Mouse (Mus musculus): Measurements from ENCODE around the gene Mdk. TPM values are rescaled to one million over a fixed set of nuclear protein-coding genes. Genes with fewer than 3 reads are reported as not detected.

Gene Mdk
- total RNA-seq, 1 experiment from 2014 or later: not detected

GRCm38 (mm10) chr2:91959544-91960410 lies 27.7 kb upstream of the Mdk start:
- ATAC-seq (replicated peaks; ENCODE audit: insufficient number of reproducible peaks, low FRiP score, low TSS enrichment, poor library complexity, severe bottlenecking): no peak

GRCm38 (mm10) chr2:91958701-91959457 lies 26.8 kb upstream of the Mdk start:
- peak; percentile 28; the same call in 1 of the 2 replicates for ATAC-seq (replicated peaks; ENCODE audit: insufficient number of reproducible peaks, low FRiP score, low TSS enrichment, poor library complexity, severe bottlenecking)

- no peak for ATAC-seq (replicated peaks; ENCODE audit: insufficient number of reproducible peaks, low FRiP score, low TSS enrichment, poor library complexity, severe bottlenecking)
These were observed 26.0 kb upstream of the Mdk start for GRCm38 (mm10) chr2:91958049-91958448.

GRCm38 (mm10) chr2:91957096-91957495 lies 25.0 kb upstream of the Mdk start:
- ATAC-seq (replicated peaks; ENCODE audit: insufficient number of reproducible peaks, low FRiP score, low TSS enrichment, poor library complexity, severe bottlenecking): no peak

- no peak for ATAC-seq (replicated peaks; ENCODE audit: insufficient number of reproducible peaks, low FRiP score, low TSS enrichment, poor library complexity, severe bottlenecking)
These were observed 23.8 kb upstream of the Mdk start for GRCm38 (mm10) chr2:91955875-91956274.

GRCm38 (mm10) chr2:91955121-91955591 lies 23.1 kb upstream of the Mdk start:
- no peak for ATAC-seq (replicated peaks; ENCODE audit: insufficient number of reproducible peaks, low FRiP score, low TSS enrichment, poor library complexity, severe bottlenecking)

- ATAC-seq (replicated peaks; ENCODE audit: insufficient number of reproducible peaks, low FRiP score, low TSS enrichment, poor library complexity, severe bottlenecking): no peak
These were observed 21.7 kb upstream of the Mdk start for GRCm38 (mm10) chr2:91953825-91954224.

- peak; percentile 48 for ATAC-seq (replicated peaks; ENCODE audit: insufficient number of reproducible peaks, low FRiP score, low TSS enrichment, poor library complexity, severe bottlenecking)
These were observed 18.4 kb upstream of the Mdk start for GRCm38 (mm10) chr2:91950275-91951085.

GRCm38 (mm10) chr2:91949411-91950274 lies 17.5 kb upstream of the Mdk start:
- no peak for ATAC-seq (replicated peaks; ENCODE audit: insufficient number of reproducible peaks, low FRiP score, low TSS enrichment, poor library complexity, severe bottlenecking)

- no peak for ATAC-seq (replicated peaks; ENCODE audit: insufficient number of reproducible peaks, low FRiP score, low TSS enrichment, poor library complexity, severe bottlenecking)
These were observed 16.7 kb upstream of the Mdk start for GRCm38 (mm10) chr2:91948792-91949241.

GRCm38 (mm10) chr2:91948151-91948509 lies 16.0 kb upstream of the Mdk start:
- ATAC-seq (replicated peaks; ENCODE audit: insufficient number of reproducible peaks, low FRiP score, low TSS enrichment, poor library complexity, severe bottlenecking): peak; percentile 0; the same call in 1 of the 2 replicates

- peak; percentile 75 for ATAC-seq (replicated peaks; ENCODE audit: insufficient number of reproducible peaks, low FRiP score, low TSS enrichment, poor library complexity, severe bottlenecking)
These were observed 15.5 kb upstream of the Mdk start for GRCm38 (mm10) chr2:91947397-91948150.

GRCm38 (mm10) chr2:91946836-91947235 lies 14.7 kb upstream of the Mdk start:
- no peak for ATAC-seq (replicated peaks; ENCODE audit: insufficient number of reproducible peaks, low FRiP score, low TSS enrichment, poor library complexity, severe bottlenecking)

GRCm38 (mm10) chr2:91945483-91945882 lies 13.4 kb upstream of the Mdk start, which contains the start of gene Gm9821:
Gene Gm9821 (plus strand): TSS chr2:91945703.
- no peak for ATAC-seq (replicated peaks; ENCODE audit: insufficient number of reproducible peaks, low FRiP score, low TSS enrichment, poor library complexity, severe bottlenecking)

- peak; percentile 55 for ATAC-seq (replicated peaks; ENCODE audit: insufficient number of reproducible peaks, low FRiP score, low TSS enrichment, poor library complexity, severe bottlenecking)
These were observed 12.3 kb upstream of the Mdk start for GRCm38 (mm10) chr2:91944170-91944950.

GRCm38 (mm10) chr2:91942356-91942755 lies 10.3 kb upstream of the Mdk start:
- ATAC-seq (replicated peaks; ENCODE audit: insufficient number of reproducible peaks, low FRiP score, low TSS enrichment, poor library complexity, severe bottlenecking): no peak

Data from monocyte, adult 5-6 weeks (primary cell).